Mouse (Mus musculus) embryonic facial prominence, embryonic 11.5 days (tissue): ENCODE measurements at regions not wholly inside any gene's neighbourhood (a gene's known extent, or its start where the extent isn't known, plus 50 kb on each side); places are given as distances from the start of the nearest gene placed in this dataset.

ENCODE experiments used
- ATAC-seq: fragments of 200-750 bp; cut with Nextera tagmentation; replicated peaks from 2 replicates; pipeline ENCODE4 v1.8.0; 2017; ENCODE audit warnings: low read depth; ENCODE audit not compliant: insufficient number of reproducible peaks, low FRiP score, low TSS enrichment
- DNase-seq: peaks from one replicate; pipeline ENCODE4 v3.0.0-alpha.2; 2015; ENCODE audit warnings: low spot score
- H3K27ac ChIP-seq: fragments of 300-500 bp; sonication (generic); replicated peaks from 2 replicates; pipeline ENCODE4 v1.5.1; 2014; ENCODE audit warnings: mild to moderate bottlenecking, low read depth, low read length, control low read depth
- H3K27me3 ChIP-seq: fragments of 300-500 bp; sonication (generic); 2 replicates; pipeline ENCODE4 v1.6.1; 2014; ENCODE audit warnings: mild to moderate bottlenecking, low read length, moderate library complexity, mixed read lengths; ENCODE audit not compliant: control insufficient read depth, insufficient read depth
- H3K36me3 ChIP-seq: fragments of 300-500 bp; sonication (generic); replicated peaks from 2 replicates; pipeline ENCODE4 v1.6.1; 2014; ENCODE audit warnings: low read depth, mild to moderate bottlenecking, low read length, moderate library complexity, mixed read lengths; ENCODE audit not compliant: control insufficient read depth, insufficient read depth
- H3K4me1 ChIP-seq: fragments of 300-500 bp; sonication (generic); 2 replicates; pipeline ENCODE4 v1.6.1; 2014; ENCODE audit warnings: low read length, mixed read lengths; ENCODE audit not compliant: control insufficient read depth, insufficient read depth
- H3K4me2 ChIP-seq: fragments of 300-500 bp; sonication (generic); 2 replicates; pipeline ENCODE4 v1.6.1; 2014; ENCODE audit warnings: low read depth, mild to moderate bottlenecking, control low read depth, low read length, moderate library complexity
- H3K4me3 ChIP-seq: fragments of 300-500 bp; sonication (generic); 2 replicates; pipeline ENCODE4 v1.5.1; 2014; ENCODE audit warnings: low read depth, low read length, control low read depth
- H3K9ac ChIP-seq: fragments of 300-500 bp; sonication (generic); replicated peaks from 2 replicates; pipeline ENCODE4 v1.6.1; 2014; ENCODE audit warnings: mild to moderate bottlenecking, control low read depth, low read length
- H3K9me3 ChIP-seq: fragments of 300-500 bp; sonication (generic); replicated peaks from 2 replicates; pipeline ENCODE4 v1.6.1; 2016; ENCODE audit warnings: mild to moderate bottlenecking, low read length, inconsistent platforms, mixed read lengths; ENCODE audit not compliant: control insufficient read depth
- WGBS: fragments of 180-500 bp; shearing (Covaris S2); extraction: QIAGEN DNeasy Blood & Tissue Kit; methylation state at CpG from one replicate; pipeline ENCODE4 v1.1.7; 2014; 5-methylcytosine and 5-hydroxymethylcytosine counted together

DNA sequence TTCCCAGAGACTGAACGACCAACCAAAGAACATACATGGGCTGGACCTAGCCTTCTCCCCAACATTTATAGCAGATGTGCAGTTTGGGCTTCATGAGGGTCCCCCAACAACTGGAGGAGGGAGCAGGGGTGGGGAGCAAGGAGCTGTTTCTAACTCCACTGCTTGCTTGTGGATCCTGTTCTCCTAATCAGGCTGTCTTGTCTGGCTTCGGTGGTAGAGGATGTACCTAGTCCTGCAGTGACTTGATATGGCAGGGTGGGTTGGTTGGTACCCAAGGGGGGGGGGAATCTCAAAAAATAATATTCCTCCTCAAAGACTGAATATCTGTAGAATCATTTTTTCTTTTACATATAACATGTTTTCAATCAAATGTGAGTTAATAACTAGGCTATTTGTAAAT, 168.3 kb upstream of the Jmjd1c start:
- no peak for DNase-seq
- ATAC-seq: no peak
- WGBS: 90% methylated on average over 2 of the region's 2 CpGs
- Histone ChIP-seq H3K4me3 (no peak overlapping the region), H3K36me3 (no peaks in the 10 kb centered on the region), H3K9me3 (no peaks in the 10 kb centered on the region), H3K27me3 (no peaks in the 10 kb centered on the region), H3K27ac (no peak overlapping the region), H3K4me2 (no peak overlapping the region), H3K4me1 (no peaks in the 10 kb centered on the region), H3K9ac (no peak overlapping the region)

- H3K4me1 ChIP-seq: no peaks in the 10 kb centered on the region
- no peak overlapping the region for H3K27ac ChIP-seq
- H3K9me3 ChIP-seq: no peaks in the 10 kb centered on the region
- H3K9ac ChIP-seq: no peak overlapping the region
- no peaks in the 10 kb centered on the region for H3K36me3 ChIP-seq
- no peaks in the 10 kb centered on the region for H3K27me3 ChIP-seq
- no peak for DNase-seq
- H3K4me2 ChIP-seq: no peak overlapping the region
- H3K4me3 ChIP-seq: no peak overlapping the region
- whole genome bisulfite sequencing: 84% methylated on average over 6 of the region's 6 CpGs
- ATAC-seq: no peak
Measured at GRCm38 (mm10) chr10:66928211-66928990, 167.5 kb upstream of the Jmjd1c start.

DNA sequence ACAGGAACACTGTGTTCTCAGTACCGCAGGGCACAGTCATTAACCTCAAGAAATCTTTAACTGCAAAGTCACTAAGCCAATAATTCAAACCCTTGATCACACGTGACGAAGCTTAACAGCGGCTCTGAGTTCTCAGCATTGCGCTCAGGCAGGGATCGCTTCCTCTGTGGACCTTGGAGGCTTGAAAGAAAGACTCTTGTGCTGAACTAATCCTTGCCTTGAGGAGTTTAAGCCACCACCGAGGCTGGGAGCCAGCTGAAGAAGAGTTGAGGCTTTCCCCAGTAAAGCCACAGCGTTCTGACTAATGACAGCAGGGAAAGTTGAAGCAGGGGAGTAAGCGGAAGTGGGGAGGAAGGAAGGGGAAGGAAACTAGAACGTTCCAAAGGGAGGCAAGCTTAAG, 165.4 kb upstream of the Jmjd1c start:
- H3K4me3 ChIP-seq: no peak overlapping the region
- no peak overlapping the region for H3K9ac ChIP-seq
- DNase-seq (no peak), ATAC-seq (no peak)
- 74% methylated on average over 10 of the region's 10 CpGs for WGBS
- H3K4me1 ChIP-seq: no peaks in the 10 kb centered on the region
- no peaks in the 10 kb centered on the region for H3K27me3 ChIP-seq
- H3K9me3 ChIP-seq: no peaks in the 10 kb centered on the region
- H3K36me3 ChIP-seq: no peaks in the 10 kb centered on the region
- H3K27ac ChIP-seq: no peak overlapping the region
- no peak overlapping the region for H3K4me2 ChIP-seq

- DNase-seq (no peak), ATAC-seq (no peak)
- Histone ChIP-seq H3K4me2 (no peak overlapping the region), H3K4me1 (no peaks in the 10 kb centered on the region), H3K9me3 (no peaks in the 10 kb centered on the region), H3K27me3 (no peaks in the 10 kb centered on the region), H3K9ac (no peak overlapping the region), H3K36me3 (no peaks in the 10 kb centered on the region), H3K27ac (no peak overlapping the region), H3K4me3 (no peak overlapping the region)
- WGBS: 73% methylated on average over 7 of the region's 7 CpGs
Measured at GRCm38 (mm10) chr10:66931505-66931904, 164.4 kb upstream of the Jmjd1c start.

DNA sequence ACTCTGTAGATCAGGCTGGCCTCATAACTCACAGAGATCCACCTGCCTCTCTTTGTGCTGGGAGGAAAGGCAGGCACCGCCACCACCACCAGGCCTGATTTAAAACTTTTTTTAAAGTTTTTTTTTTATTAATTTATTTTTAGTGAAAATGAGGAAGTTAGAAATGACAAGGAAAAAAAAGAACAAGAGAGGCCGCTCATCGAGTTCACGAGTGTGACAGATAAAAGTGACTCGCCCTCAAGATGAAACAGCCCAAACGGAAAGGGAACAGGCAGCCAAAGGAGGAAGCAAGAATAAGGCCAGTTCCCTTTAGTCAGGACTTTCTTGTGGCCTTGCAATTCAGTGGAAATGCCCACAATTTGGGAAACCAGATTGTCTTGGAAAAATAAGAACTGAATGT, 163.4 kb upstream of the Jmjd1c start:
- H3K36me3 ChIP-seq: no peaks in the 10 kb centered on the region
- no peak overlapping the region for H3K27ac ChIP-seq
- no peak overlapping the region for H3K9ac ChIP-seq
- no peak overlapping the region for H3K4me3 ChIP-seq
- no peaks in the 10 kb centered on the region for H3K4me1 ChIP-seq
- no peak overlapping the region for H3K4me2 ChIP-seq
- no peaks in the 10 kb centered on the region for H3K27me3 ChIP-seq
- 85% methylated on average over 6 of the region's 6 CpGs for WGBS
- no peak for ATAC-seq
- DNase-seq: no peak
- no peaks in the 10 kb centered on the region for H3K9me3 ChIP-seq

DNA sequence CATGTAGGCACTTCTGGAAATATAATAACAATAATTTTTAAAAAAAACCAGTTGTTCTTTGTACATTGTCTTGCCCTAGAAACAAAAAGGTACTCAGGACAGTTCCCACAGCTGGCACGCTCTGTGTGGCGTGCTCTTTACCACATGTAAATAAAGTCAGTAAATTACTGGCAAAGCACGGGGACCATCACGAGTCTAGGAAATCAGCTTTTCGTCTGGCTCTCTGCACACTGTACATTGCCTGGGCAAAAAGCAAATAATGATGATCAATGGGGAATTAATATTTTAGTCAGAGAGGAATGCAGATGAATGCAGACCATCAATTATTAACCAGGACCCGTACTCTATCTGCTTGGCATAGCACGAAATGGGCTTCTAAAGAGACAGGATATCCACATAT, 162.2 kb upstream of the Jmjd1c start:
- H3K4me2 ChIP-seq: no peak overlapping the region
- H3K9ac ChIP-seq: no peak overlapping the region
- H3K27ac ChIP-seq: no peak overlapping the region
- DNase-seq (no peak), ATAC-seq (no peak)
- 90% methylated on average over 7 of the region's 7 CpGs for WGBS
- H3K4me1 ChIP-seq: no peaks in the 10 kb centered on the region
- H3K27me3 ChIP-seq: no peaks in the 10 kb centered on the region
- H3K4me3 ChIP-seq: no peak overlapping the region
- H3K9me3 ChIP-seq: no peaks in the 10 kb centered on the region
- H3K36me3 ChIP-seq: no peaks in the 10 kb centered on the region

DNA sequence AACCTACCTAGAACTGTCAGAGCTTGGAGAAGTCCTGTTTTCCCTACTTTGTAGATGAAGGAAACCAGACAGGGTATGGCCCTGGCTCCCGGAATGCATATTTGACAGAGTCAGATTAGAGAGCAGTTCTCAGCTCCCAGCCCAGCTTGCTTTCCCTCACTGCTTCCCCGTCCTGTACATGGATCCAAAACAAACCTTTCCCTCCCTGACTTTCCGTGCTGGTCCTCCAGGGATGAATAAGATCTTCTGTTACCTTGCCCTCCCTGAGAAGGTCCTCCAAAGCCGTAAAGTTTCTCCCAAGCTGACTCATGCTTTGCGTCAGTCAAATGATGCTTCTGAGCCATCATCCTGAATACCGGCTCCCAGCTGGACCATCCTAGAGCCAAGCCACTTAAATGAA, 160.2 kb upstream of the Jmjd1c start:
- Histone ChIP-seq H3K4me1 (no peaks in the 10 kb centered on the region), H3K36me3 (no peaks in the 10 kb centered on the region), H3K27ac (no peak overlapping the region), H3K4me2 (no peak overlapping the region), H3K27me3 (no peaks in the 10 kb centered on the region), H3K9me3 (no peaks in the 10 kb centered on the region), H3K4me3 (no peak overlapping the region), H3K9ac (no peak overlapping the region)
- no peak for ATAC-seq
- WGBS: 65% methylated on average over 6 of the region's 6 CpGs
- DNase-seq: no peak

GRCm38 (mm10) chr10:66937116-66937515, 158.8 kb upstream of the Jmjd1c start:
- Histone ChIP-seq H3K36me3 (no peaks in the 10 kb centered on the region), H3K27ac (no peak overlapping the region), H3K9ac (no peak overlapping the region), H3K27me3 (no peaks in the 10 kb centered on the region), H3K9me3 (no peaks in the 10 kb centered on the region), H3K4me1 (no peaks in the 10 kb centered on the region), H3K4me2 (no peak overlapping the region), H3K4me3 (no peak overlapping the region)
- ATAC-seq (no peak), DNase-seq (no peak)
- WGBS: 87% methylated on average over 13 of the region's 13 CpGs
